Mouse (Mus musculus): ENCODE measurements around the gene Igf2r. TPM values are rescaled to one million over a fixed set of nuclear protein-coding genes. Genes with fewer than 3 reads are reported as not detected.
A peak's percentile ranks its signal among the peaks of the same experiment; 100 is the strongest.

Gene Igf2r
- polyA plus RNA-seq, 1 experiment from 2014 or later, result 9.6 TPM

- peaks cover 28% of the 10 kb centered on the region for H3K36me3 ChIP-seq (ENCODE audit: control insufficient read depth, insufficient read depth, low read length)
- H3K4me2 ChIP-seq (ENCODE audit: low read length), result peak overlapping the region; percentile 64
- H3K4me1 ChIP-seq (ENCODE audit: control insufficient read depth, insufficient read depth, low read length), result no peaks in the 10 kb centered on the region
- H3K27me3 ChIP-seq (ENCODE audit: control insufficient read depth, insufficient read depth, low read depth, low read length), result no peaks in the 10 kb centered on the region
- no peak overlapping the region for H3K27ac ChIP-seq (ENCODE audit: low read length)
- WGBS, result 51% methylated on average over 38 of the region's 38 CpGs
- peak overlapping the region; percentile 52 for H3K9ac ChIP-seq (ENCODE audit: low read depth, low read length)
- H3K4me3 ChIP-seq (ENCODE audit: low read depth, low read length), result peak overlapping the region; percentile 45
- peaks cover 18% of the 10 kb centered on the region for H3K9me3 ChIP-seq (replicated peaks; ENCODE audit: control insufficient read depth, low read length, poor library complexity, severe bottlenecking)
- ATAC-seq, result peak; percentile 46
Measured at GRCm38 (mm10) chr17:12742151-12742908, 27.1 kb downstream of the Igf2r start.

GRCm38 (mm10) chr17:12741218-12741968, 28.1 kb downstream of the Igf2r start:
- Histone ChIP-seq H3K4me3 (ENCODE audit: low read depth, low read length) (peak overlapping the region; percentile 45), H3K27me3 (ENCODE audit: control insufficient read depth, insufficient read depth, low read depth, low read length) (no peaks in the 10 kb centered on the region), H3K9me3 (replicated peaks; ENCODE audit: control insufficient read depth, low read length, poor library complexity, severe bottlenecking) (peaks cover 18% of the 10 kb centered on the region), H3K27ac (ENCODE audit: low read length) (no peak overlapping the region; the same call in 1 of the 2 replicates), H3K4me1 (ENCODE audit: control insufficient read depth, insufficient read depth, low read length) (no peaks in the 10 kb centered on the region), H3K9ac (ENCODE audit: low read depth, low read length) (peak overlapping the region; percentile 52), H3K4me2 (ENCODE audit: low read length) (peak overlapping the region; percentile 64), H3K36me3 (ENCODE audit: control insufficient read depth, insufficient read depth, low read length) (peaks cover 28% of the 10 kb centered on the region)
- 46% methylated on average over 37 of the region's 45 CpGs for WGBS
- peak; percentile 82 for ATAC-seq

GRCm38 (mm10) chr17:12740317-12740716, 29.1 kb downstream of the Igf2r start:
- Histone ChIP-seq H3K4me3 (ENCODE audit: low read depth, low read length) (no peak overlapping the region), H3K9me3 (replicated peaks; ENCODE audit: control insufficient read depth, low read length, poor library complexity, severe bottlenecking) (peaks cover 18% of the 10 kb centered on the region), H3K9ac (ENCODE audit: low read depth, low read length) (no peak overlapping the region), H3K36me3 (ENCODE audit: control insufficient read depth, insufficient read depth, low read length) (peaks cover 30% of the 10 kb centered on the region), H3K27ac (ENCODE audit: low read length) (no peak overlapping the region), H3K27me3 (ENCODE audit: control insufficient read depth, insufficient read depth, low read depth, low read length) (no peaks in the 10 kb centered on the region), H3K4me1 (ENCODE audit: control insufficient read depth, insufficient read depth, low read length) (no peaks in the 10 kb centered on the region), H3K4me2 (ENCODE audit: low read length) (no peak overlapping the region)
- ATAC-seq, result no peak
- 75% methylated on average over 2 of the region's 2 CpGs for WGBS

- Histone ChIP-seq H3K36me3 (ENCODE audit: control insufficient read depth, insufficient read depth, low read length) (peaks cover 24% of the 10 kb centered on the region), H3K27me3 (ENCODE audit: control insufficient read depth, insufficient read depth, low read depth, low read length) (no peaks in the 10 kb centered on the region), H3K9ac (ENCODE audit: low read depth, low read length) (no peak overlapping the region), H3K4me2 (ENCODE audit: low read length) (no peak overlapping the region), H3K9me3 (replicated peaks; ENCODE audit: control insufficient read depth, low read length, poor library complexity, severe bottlenecking) (peaks cover 18% of the 10 kb centered on the region), H3K27ac (ENCODE audit: low read length) (no peak overlapping the region), H3K4me3 (ENCODE audit: low read depth, low read length) (no peak overlapping the region), H3K4me1 (ENCODE audit: control insufficient read depth, insufficient read depth, low read length) (no peaks in the 10 kb centered on the region)
- ATAC-seq, result no peak
- WGBS, result 90% methylated on average over 4 of the region's 4 CpGs
Measured at GRCm38 (mm10) chr17:12739516-12739915, 29.9 kb downstream of the Igf2r start.

- ATAC-seq, result no peak
- Histone ChIP-seq H3K9ac (ENCODE audit: low read depth, low read length) (no peak overlapping the region), H3K4me2 (ENCODE audit: low read length) (no peak overlapping the region), H3K27me3 (ENCODE audit: control insufficient read depth, insufficient read depth, low read depth, low read length) (no peaks in the 10 kb centered on the region), H3K27ac (ENCODE audit: low read length) (no peak overlapping the region), H3K4me1 (ENCODE audit: control insufficient read depth, insufficient read depth, low read length) (no peaks in the 10 kb centered on the region), H3K36me3 (ENCODE audit: control insufficient read depth, insufficient read depth, low read length) (peaks cover 23% of the 10 kb centered on the region), H3K4me3 (ENCODE audit: low read depth, low read length) (no peak overlapping the region), H3K9me3 (replicated peaks; ENCODE audit: control insufficient read depth, low read length, poor library complexity, severe bottlenecking) (peaks cover 18% of the 10 kb centered on the region)
- 64% methylated on average over 1 of the region's 1 CpGs for WGBS
Measured at GRCm38 (mm10) chr17:12737934-12738333, 31.5 kb downstream of the Igf2r start.

- Histone ChIP-seq H3K27ac (ENCODE audit: low read length) (no peak overlapping the region), H3K27me3 (ENCODE audit: control insufficient read depth, insufficient read depth, low read depth, low read length) (no peaks in the 10 kb centered on the region), H3K9me3 (replicated peaks; ENCODE audit: control insufficient read depth, low read length, poor library complexity, severe bottlenecking) (no peaks in the 10 kb centered on the region), H3K9ac (ENCODE audit: low read depth, low read length) (no peak overlapping the region), H3K36me3 (ENCODE audit: control insufficient read depth, insufficient read depth, low read length) (peaks cover 22% of the 10 kb centered on the region), H3K4me2 (ENCODE audit: low read length) (no peak overlapping the region), H3K4me1 (ENCODE audit: control insufficient read depth, insufficient read depth, low read length) (no peaks in the 10 kb centered on the region), H3K4me3 (ENCODE audit: low read depth, low read length) (no peak overlapping the region)
- ATAC-seq, result no peak
- WGBS, result 70% methylated on average over 12 of the region's 12 CpGs
Measured at GRCm38 (mm10) chr17:12734205-12734857, 35.1 kb downstream of the Igf2r start.

- Histone ChIP-seq H3K4me1 (ENCODE audit: control insufficient read depth, insufficient read depth, low read length) (no peaks in the 10 kb centered on the region; the same call in 1 of the 2 replicates), H3K27me3 (ENCODE audit: control insufficient read depth, insufficient read depth, low read depth, low read length) (no peaks in the 10 kb centered on the region), H3K4me2 (ENCODE audit: low read length) (no peak overlapping the region), H3K9ac (ENCODE audit: low read depth, low read length) (no peak overlapping the region), H3K27ac (ENCODE audit: low read length) (no peak overlapping the region), H3K4me3 (ENCODE audit: low read depth, low read length) (no peak overlapping the region), H3K9me3 (replicated peaks; ENCODE audit: control insufficient read depth, low read length, poor library complexity, severe bottlenecking) (no peaks in the 10 kb centered on the region), H3K36me3 (ENCODE audit: control insufficient read depth, insufficient read depth, low read length) (peaks cover 22% of the 10 kb centered on the region)
- no peak for ATAC-seq
- 93% methylated on average over 6 of the region's 6 CpGs for WGBS
Measured at GRCm38 (mm10) chr17:12733128-12733527, 36.3 kb downstream of the Igf2r start.

- no peaks in the 10 kb centered on the region for H3K27me3 ChIP-seq (ENCODE audit: control insufficient read depth, insufficient read depth, low read depth, low read length)
- H3K4me2 ChIP-seq (ENCODE audit: low read length), result no peak overlapping the region
- WGBS, result 35% methylated on average over 1 of the region's 1 CpGs
- no peak overlapping the region for H3K4me3 ChIP-seq (ENCODE audit: low read depth, low read length)
- H3K27ac ChIP-seq (ENCODE audit: low read length), result no peak overlapping the region
- no peak for ATAC-seq
- H3K9me3 ChIP-seq (replicated peaks; ENCODE audit: control insufficient read depth, low read length, poor library complexity, severe bottlenecking), result no peaks in the 10 kb centered on the region
- H3K9ac ChIP-seq (ENCODE audit: low read depth, low read length), result no peak overlapping the region
- H3K36me3 ChIP-seq (ENCODE audit: control insufficient read depth, insufficient read depth, low read length), result peaks cover 16% of the 10 kb centered on the region
- no peaks in the 10 kb centered on the region; the same call in 1 of the 2 replicates for H3K4me1 ChIP-seq (ENCODE audit: control insufficient read depth, insufficient read depth, low read length)
Measured at GRCm38 (mm10) chr17:12728536-12728935, 40.9 kb downstream of the Igf2r start.

Measured in midbrain, embryonic 16.5 days (tissue).